Mouse (Mus musculus) limb, embryonic 14.5 days (tissue): Measurements from ENCODE around the gene Gm13101. TPM values are rescaled to one million over a fixed set of nuclear protein-coding genes. Genes with fewer than 3 reads are reported as not detected.
"Not testable (repeated sequence)": the region's sequence is repeated elsewhere in the genome, so short reads cannot be mapped to it uniquely, and the experiment has no call there.

Experiments used
- ATAC-seq: fragments of 200-750 bp; cut with Nextera tagmentation; 2 replicates; pipeline ENCODE4 v1.8.0; 2017; ENCODE audit warnings: low read depth, moderate number of reproducible peaks, moderate TSS enrichment; ENCODE audit not compliant: low FRiP score
- DNase-seq: peaks from one replicate; pipeline ENCODE4 v3.0.0-alpha.2; 2015; ENCODE audit warnings: low spot score
- H3K27ac ChIP-seq: fragments of 300-500 bp; sonication (generic); replicated peaks from 2 replicates; pipeline ENCODE4 v1.5.1; 2014; ENCODE audit warnings: low read depth, mild to moderate bottlenecking, low read length, moderate library complexity, mixed read lengths
- H3K27me3 ChIP-seq: fragments of 300-500 bp; sonication (generic); 2 replicates; pipeline ENCODE4 v1.6.1; 2014; ENCODE audit warnings: low read length, mixed read lengths; ENCODE audit not compliant: control insufficient read depth, insufficient read depth
- H3K36me3 ChIP-seq: fragments of 300-500 bp; sonication (generic); 2 replicates; pipeline ENCODE4 v1.6.1; 2014; ENCODE audit warnings: mild to moderate bottlenecking, low read length, moderate library complexity, mixed read lengths; ENCODE audit not compliant: control insufficient read depth, insufficient read depth
- H3K4me1 ChIP-seq: fragments of 300-500 bp; sonication (generic); 2 replicates; pipeline ENCODE4 v1.6.1; 2014; ENCODE audit warnings: antibody characterized with exemption, low read length, mixed read lengths; ENCODE audit not compliant: control insufficient read depth, insufficient read depth
- H3K4me2 ChIP-seq: fragments of 300-500 bp; sonication (generic); replicated peaks from 2 replicates; pipeline ENCODE4 v1.6.1; 2014; ENCODE audit warnings: low read depth, mild to moderate bottlenecking, low read length, moderate library complexity; ENCODE audit not compliant: severe bottlenecking
- H3K4me3 ChIP-seq: fragments of 300-500 bp; sonication (generic); replicated peaks from 2 replicates; pipeline ENCODE4 v1.5.1; 2014; ENCODE audit warnings: low read length
- H3K9ac ChIP-seq: fragments of 300-500 bp; sonication (generic); 2 replicates; pipeline ENCODE4 v1.6.1; 2014; ENCODE audit warnings: mild to moderate bottlenecking, low read depth, low read length, moderate library complexity; ENCODE audit not compliant: severe bottlenecking
- H3K9me3 ChIP-seq: fragments of 300-500 bp; sonication (generic); 2 replicates; pipeline ENCODE4 v1.6.1; 2016; ENCODE audit warnings: low read length; ENCODE audit not compliant: control insufficient read depth
- WGBS: fragments of 180-500 bp; shearing (Covaris S2); extraction: QIAGEN DNeasy Blood & Tissue Kit; methylation state at CpG from one replicate; pipeline ENCODE4 v1.1.7; 2014; 5-methylcytosine and 5-hydroxymethylcytosine counted together
- polyA plus RNA-seq, 2 experiments: library from polyadenylated mRNA; depleted of rRNA in 1 of 2; stranded (reverse) in 1 of 2; unstranded in 1 of 2; fragments of >200 nt; fragmentation: Nextera tagmentation in 1 of 2; extraction: Ambion mirVana in 1 of 2; gene quantifications; 2 replicates each; pipeline versions ENCODE4 v1.2.1 to v1.2.3; 2012 to 2014

The Gm13101 gene
- polyA plus RNA-seq (2012; rRNA removed) = not detected in 2 replicates
- polyA plus RNA-seq (2014; fragmentation: Nextera tagmentation; extraction: Ambion mirVana) = not detected in 2 replicates

DNA sequence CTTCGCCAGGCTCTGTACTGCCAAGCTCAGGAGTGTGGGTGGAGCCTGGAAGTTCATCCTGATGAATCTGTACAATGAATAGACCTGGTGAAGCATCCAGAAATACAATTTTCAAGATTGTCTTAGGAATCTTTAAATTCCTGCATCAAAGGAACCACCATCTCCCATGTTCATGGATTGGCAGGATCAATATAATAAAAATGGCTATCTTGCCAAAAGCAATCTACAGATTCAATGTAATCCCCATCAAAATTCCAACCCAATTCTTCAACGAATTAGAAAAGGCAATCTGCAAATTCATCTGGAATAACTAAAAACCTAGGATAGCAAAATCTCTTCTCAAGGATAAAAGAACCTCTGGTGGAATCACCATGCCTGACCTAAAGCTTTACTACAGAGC lies at the start of gene Gm13101:
TSS of gene Gm13101 (minus strand) at position 101 of the 400 bp plus-strand sequence.
- H3K4me1 ChIP-seq, H3K4me3 ChIP-seq, H3K27ac ChIP-seq, H3K27me3 ChIP-seq, ATAC-seq, H3K9me3 ChIP-seq, H3K9ac ChIP-seq, H3K4me2 ChIP-seq, H3K36me3 ChIP-seq, DNase-seq: not testable (repeated sequence)
- WGBS = 58% methylated on average over 2 of the region's 2 CpGs

- H3K9me3 ChIP-seq, DNase-seq, H3K4me1 ChIP-seq, H3K4me2 ChIP-seq, H3K27me3 ChIP-seq, ATAC-seq, H3K36me3 ChIP-seq, H3K27ac ChIP-seq, H3K9ac ChIP-seq, H3K4me3 ChIP-seq: not testable (repeated sequence)
- WGBS = 56% methylated on average over 3 of the region's 3 CpGs
These were observed 27.5 kb upstream of the Gm13101 start, which contains the start of gene Pramef17 for GRCm38 (mm10) chr4:143994269-143994668. Pramef17 (minus strand) TSS chr4:143994369.

- not testable (repeated sequence) for H3K4me3 ChIP-seq, DNase-seq, H3K4me1 ChIP-seq, H3K9me3 ChIP-seq, H3K4me2 ChIP-seq, H3K27me3 ChIP-seq, H3K9ac ChIP-seq, ATAC-seq, H3K27ac ChIP-seq, H3K36me3 ChIP-seq
- 97% methylated on average over 14 of the region's 17 CpGs for WGBS
These were observed 21.4 kb upstream of the Gm13101 start for GRCm38 (mm10) chr4:143988126-143988525.

- WGBS = 98% methylated on average over 8 of the region's 17 CpGs
- not testable (repeated sequence) for H3K9ac ChIP-seq, H3K4me3 ChIP-seq, H3K27me3 ChIP-seq, H3K4me2 ChIP-seq, H3K9me3 ChIP-seq, H3K36me3 ChIP-seq, H3K27ac ChIP-seq, ATAC-seq, H3K4me1 ChIP-seq, DNase-seq
These were observed 20.8 kb upstream of the Gm13101 start for GRCm38 (mm10) chr4:143987475-143987941.

DNA sequence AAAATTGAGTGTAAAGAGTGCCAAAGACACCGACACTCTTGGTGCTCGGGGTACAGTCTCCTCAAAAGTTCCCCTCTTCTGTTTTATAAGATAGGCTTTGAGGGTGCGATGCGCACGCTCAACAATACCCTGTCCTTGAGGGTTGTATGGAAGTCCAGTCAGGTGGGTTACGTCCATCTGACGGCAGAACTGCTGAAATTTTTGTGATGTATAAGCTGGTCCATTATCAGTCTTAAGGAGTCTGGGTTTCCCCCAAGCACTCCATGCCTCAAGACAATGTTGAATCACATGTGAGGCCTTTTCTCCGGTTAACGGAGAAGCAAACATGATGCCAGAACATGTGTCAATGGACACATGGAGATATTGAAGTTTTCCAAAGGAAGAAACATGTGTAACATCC lies 19.0 kb upstream of the Gm13101 start:
- DNase-seq, H3K4me3 ChIP-seq, H3K27ac ChIP-seq, ATAC-seq, H3K4me2 ChIP-seq, H3K27me3 ChIP-seq, H3K9ac ChIP-seq, H3K36me3 ChIP-seq, H3K9me3 ChIP-seq, H3K4me1 ChIP-seq: not testable (repeated sequence)
- 81% methylated on average over 2 of the region's 9 CpGs for WGBS

- H3K4me3 ChIP-seq, H3K36me3 ChIP-seq, H3K4me2 ChIP-seq, H3K4me1 ChIP-seq, DNase-seq, H3K9ac ChIP-seq, H3K9me3 ChIP-seq, ATAC-seq, H3K27me3 ChIP-seq, H3K27ac ChIP-seq: not testable (repeated sequence)
- no CpG with 5 or more reads among the region's 7 CpGs for WGBS
These were observed 18.4 kb upstream of the Gm13101 start for GRCm38 (mm10) chr4:143985165-143985564.

DNA sequence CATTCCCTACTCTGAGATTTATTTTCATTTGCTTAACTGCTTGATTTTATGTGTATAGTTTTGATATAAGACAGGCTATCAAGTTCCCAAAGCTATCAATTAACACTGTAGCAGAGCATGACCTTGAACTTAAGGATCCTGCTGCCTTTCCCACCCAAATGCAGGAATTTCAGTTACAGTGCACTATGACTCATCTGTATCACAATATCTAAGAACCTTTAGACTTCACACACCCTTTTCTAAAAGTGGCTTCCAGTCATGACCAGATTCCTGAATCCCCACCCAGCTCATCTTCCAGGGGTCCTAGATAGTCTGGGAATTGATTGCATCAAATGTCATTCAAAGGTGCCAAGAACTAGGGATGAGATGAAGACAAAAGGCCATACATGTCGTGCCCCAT lies 16.7 kb upstream of the Gm13101 start:
- H3K27me3 ChIP-seq, ATAC-seq, H3K9me3 ChIP-seq, H3K4me2 ChIP-seq, H3K27ac ChIP-seq, H3K36me3 ChIP-seq, DNase-seq, H3K4me3 ChIP-seq, H3K9ac ChIP-seq, H3K4me1 ChIP-seq: not testable (repeated sequence)
- WGBS = no CpG with 5 or more reads among the region's 1 CpGs

GRCm38 (mm10) chr4:143950916-143951315 lies 15.8 kb downstream of the Gm13101 start, which contains the start of gene Pramef25:
Pramef25 (minus strand) TSS chr4:143951016.
- not testable (repeated sequence) for H3K4me3 ChIP-seq, H3K27ac ChIP-seq, ATAC-seq, H3K4me1 ChIP-seq, H3K27me3 ChIP-seq, H3K9me3 ChIP-seq, DNase-seq, H3K9ac ChIP-seq, H3K4me2 ChIP-seq, H3K36me3 ChIP-seq
- 86% methylated on average over 1 of the region's 1 CpGs for WGBS
